Mouse (Mus musculus): Measurements from ENCODE around the gene Pax1. TPM values are rescaled to one million over a fixed set of nuclear protein-coding genes. Genes with fewer than 3 reads are reported as not detected.

Gene Pax1
- total RNA-seq, 4 experiments from 2014 or later: not detected

GRCm38 (mm10) chr2:147372947-147373666, 11.4 kb downstream of the Pax1 start:
- no peak for DNase-seq

GRCm38 (mm10) chr2:147373667-147374007, 11.9 kb downstream of the Pax1 start:
- DNase-seq: no peak

GRCm38 (mm10) chr2:147374245-147374644, 12.5 kb downstream of the Pax1 start:
- DNase-seq: no peak

- no peak for DNase-seq
Measured at GRCm38 (mm10) chr2:147375019-147375715, 13.4 kb downstream of the Pax1 start.

- no peak for DNase-seq
Measured at GRCm38 (mm10) chr2:147378934-147379333, 17.2 kb downstream of the Pax1 start.

- DNase-seq: no peak
Measured at GRCm38 (mm10) chr2:147383373-147383772, 21.6 kb downstream of the Pax1 start.

GRCm38 (mm10) chr2:147386949-147387348, 25.2 kb downstream of the Pax1 start:
- DNase-seq: no peak

GRCm38 (mm10) chr2:147409323-147409722, 47.6 kb downstream of the Pax1 start:
- no peak for DNase-seq

GRCm38 (mm10) chr2:147415037-147415436, 53.3 kb downstream of the Pax1 start:
- DNase-seq: no peak

- no peak for DNase-seq
Measured at GRCm38 (mm10) chr2:147424582-147425255, 63.0 kb downstream of the Pax1 start.

GRCm38 (mm10) chr2:147429607-147430356, 68.1 kb downstream of the Pax1 start:
- no peak for DNase-seq

- peak; percentile 1 for DNase-seq
Measured at GRCm38 (mm10) chr2:147433120-147433519, 71.4 kb downstream of the Pax1 start.

Other genes with a start within 250 kb of the Pax1 start
- not detected for gene Nkx2-2, start 167.7 kb upstream of the Pax1 start, total RNA-seq (2022)

Data from adrenal gland, adult 8-10 months (tissue).